Mouse (Mus musculus): ENCODE measurements around the gene Garem2.

Garem2 gene

GRCm38 (mm10) chr5:30152007-30152406 is 47.0 kb downstream of the Garem2 start:
- no peak for DNase-seq (ENCODE audit: low read depth in 1 of 2, low spot score in 2 of 2)

GRCm38 (mm10) chr5:30152413-30152812 is 47.5 kb downstream of the Garem2 start:
- no peak for DNase-seq (ENCODE audit: low read depth in 1 of 2, low spot score in 2 of 2)

GRCm38 (mm10) chr5:30153222-30153621 is 48.3 kb downstream of the Garem2 start:
- no peak for DNase-seq (ENCODE audit: low read depth in 1 of 2, low spot score in 2 of 2)

- DNase-seq (ENCODE audit: low read depth in 1 of 2, low spot score in 2 of 2): no peak
Observed at GRCm38 (mm10) chr5:30154013-30154412, 49.1 kb downstream of the Garem2 start.

GRCm38 (mm10) chr5:30154474-30155394 is 49.8 kb downstream of the Garem2 start, which contains the start of the genes Hadha and Hadhb:
TSS of gene Hadha (minus strand) at chr5:30155162.
TSS of gene Hadhb (plus strand) at chr5:30155248.
- peak; percentile 82 to 94 for DNase-seq (ENCODE audit: low read depth in 1 of 2, low spot score in 2 of 2)

GRCm38 (mm10) chr5:30155395-30155792 is 50.4 kb downstream of the Garem2 start:
- DNase-seq (ENCODE audit: low read depth in 1 of 2, low spot score in 2 of 2): no peak

- no peak for DNase-seq (ENCODE audit: low read depth in 1 of 2, low spot score in 2 of 2)
Observed at GRCm38 (mm10) chr5:30155821-30156629, 51.1 kb downstream of the Garem2 start.

- DNase-seq (ENCODE audit: low read depth in 1 of 2, low spot score in 2 of 2): no peak
Observed at GRCm38 (mm10) chr5:30159601-30160000, 54.6 kb downstream of the Garem2 start.

GRCm38 (mm10) chr5:30161836-30162235 is 56.9 kb downstream of the Garem2 start:
- no peak for DNase-seq (ENCODE audit: low read depth in 1 of 2, low spot score in 2 of 2)

GRCm38 (mm10) chr5:30162339-30162738 is 57.4 kb downstream of the Garem2 start:
- no peak for DNase-seq (ENCODE audit: low read depth in 1 of 2, low spot score in 2 of 2)

GRCm38 (mm10) chr5:30165234-30165946 is 60.4 kb downstream of the Garem2 start:
- no peak for DNase-seq (ENCODE audit: low read depth in 1 of 2, low spot score in 2 of 2)

All from monocyte, adult 2 months (primary cell).